Mouse (Mus musculus): Measurements from ENCODE around the gene Phf12. TPM values are rescaled to one million over a fixed set of nuclear protein-coding genes. Genes with fewer than 3 reads are reported as not detected.
"Not testable (repeated sequence)": the region's sequence is repeated elsewhere in the genome, so short reads cannot be mapped to it uniquely, and the experiment has no call there.

Phf12 gene
- polyA plus RNA-seq, 1 experiment from 2014 or later, result 11.6 TPM

DNA sequence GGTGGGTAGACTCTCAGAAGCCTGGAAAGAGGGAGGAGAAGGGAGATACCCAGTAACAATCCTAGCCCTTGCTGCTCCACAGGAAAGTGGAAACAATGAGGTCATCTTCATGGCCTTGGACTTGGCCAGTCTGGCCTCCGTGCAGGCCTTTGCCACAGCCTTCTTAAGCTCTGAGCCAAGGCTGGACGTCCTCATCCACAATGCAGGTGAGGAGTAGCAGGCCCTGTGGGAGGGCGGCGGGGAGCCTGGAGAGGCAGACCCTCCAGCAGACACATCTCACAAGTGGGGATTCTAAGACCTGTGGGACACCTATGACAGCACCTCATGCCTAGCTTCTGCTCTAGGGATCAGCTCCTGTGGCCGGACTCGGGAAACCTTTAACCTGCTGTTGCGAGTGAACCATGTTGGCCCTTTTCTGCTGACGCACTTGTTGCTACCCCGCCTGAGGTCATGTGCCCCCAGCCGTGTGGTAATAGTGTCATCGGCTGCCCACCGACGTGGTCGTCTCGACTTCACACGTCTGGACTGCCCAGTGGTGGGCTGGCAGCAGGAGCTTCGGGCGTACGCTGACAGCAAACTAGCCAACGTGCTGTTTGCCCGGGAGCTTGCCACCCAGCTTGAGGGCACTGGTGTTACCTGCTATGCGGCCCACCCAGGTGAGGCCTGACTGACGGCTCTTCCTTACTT is 51.5 kb downstream of the Phf12 start:
- H3K9me3 ChIP-seq (ENCODE audit: control insufficient read depth, low read length), result no peaks in the 10 kb centered on the region
- 91% methylated on average over 23 of the region's 23 CpGs for WGBS
- no peaks in the 10 kb centered on the region for H3K27me3 ChIP-seq (ENCODE audit: control insufficient read depth, insufficient read depth, low read length)
- H3K9ac ChIP-seq (ENCODE audit: low read length), result no peak overlapping the region
- no peak overlapping the region for H3K4me3 ChIP-seq (ENCODE audit: control insufficient read depth in 1 of 2, insufficient read depth in 1 of 2, low read depth in 1 of 2, low read length in 2 of 2)
- no peak overlapping the region for H3K27ac ChIP-seq (replicated peaks in 1 of 2; ENCODE audit: control insufficient read depth in 1 of 2, insufficient read depth in 1 of 2, low read depth in 2 of 2, low read length in 2 of 2)
- peaks cover 22% of the 10 kb centered on the region for H3K36me3 ChIP-seq (ENCODE audit: control insufficient read depth, insufficient read depth, low read length)
- no peak for ATAC-seq (ENCODE audit: insufficient number of reproducible peaks, insufficient read depth, low FRiP score, low read depth)
- H3K4me1 ChIP-seq (ENCODE audit: control insufficient read depth in 2 of 2, insufficient read depth in 2 of 2, low read length in 2 of 2), result peaks cover 14 to 26% of the 10 kb centered on the region in 2 experiments
- no peak overlapping the region for H3K4me2 ChIP-seq (ENCODE audit: low read length)

DNA sequence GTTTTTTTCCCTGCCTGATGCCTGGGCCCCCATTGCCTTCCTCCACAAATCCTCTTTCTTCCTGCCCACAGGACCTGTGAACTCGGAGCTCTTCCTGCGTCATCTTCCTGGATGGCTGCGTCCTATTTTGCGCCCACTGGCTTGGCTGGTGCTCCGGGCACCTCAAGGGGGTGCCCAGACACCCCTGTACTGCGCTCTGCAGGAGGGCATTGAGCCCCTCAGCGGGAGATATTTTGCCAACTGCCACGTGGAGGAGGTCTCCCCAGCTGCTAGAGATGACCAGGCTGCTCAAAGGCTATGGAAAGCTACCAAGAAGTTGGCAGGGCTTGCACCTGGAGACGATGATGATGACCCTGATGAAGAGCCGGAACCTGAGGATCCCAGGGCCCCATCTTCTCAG is 54.2 kb downstream of the Phf12 start:
- H3K9me3 ChIP-seq (ENCODE audit: control insufficient read depth, low read length), result no peaks in the 10 kb centered on the region
- H3K9ac ChIP-seq (ENCODE audit: low read length), result no peak overlapping the region
- peaks cover 9 to 21% of the 10 kb centered on the region in 2 experiments for H3K4me1 ChIP-seq (ENCODE audit: control insufficient read depth in 2 of 2, insufficient read depth in 2 of 2, low read length in 2 of 2)
- WGBS, result 76% methylated on average over 10 of the region's 10 CpGs
- ATAC-seq (ENCODE audit: insufficient number of reproducible peaks, insufficient read depth, low FRiP score, low read depth), result no peak
- no peak overlapping the region for H3K4me3 ChIP-seq (ENCODE audit: control insufficient read depth in 1 of 2, insufficient read depth in 1 of 2, low read depth in 1 of 2, low read length in 2 of 2)
- H3K4me2 ChIP-seq (ENCODE audit: low read length), result no peak overlapping the region
- no peaks in the 10 kb centered on the region for H3K27me3 ChIP-seq (ENCODE audit: control insufficient read depth, insufficient read depth, low read length)
- H3K36me3 ChIP-seq (ENCODE audit: control insufficient read depth, insufficient read depth, low read length), result 0 out of 2 replicates have a peak, but pooled peaks cover 13% of the 10 kb centered on the region
- no peak overlapping the region for H3K27ac ChIP-seq (replicated peaks in 1 of 2; ENCODE audit: control insufficient read depth in 1 of 2, insufficient read depth in 1 of 2, low read depth in 2 of 2, low read length in 2 of 2)

DNA sequence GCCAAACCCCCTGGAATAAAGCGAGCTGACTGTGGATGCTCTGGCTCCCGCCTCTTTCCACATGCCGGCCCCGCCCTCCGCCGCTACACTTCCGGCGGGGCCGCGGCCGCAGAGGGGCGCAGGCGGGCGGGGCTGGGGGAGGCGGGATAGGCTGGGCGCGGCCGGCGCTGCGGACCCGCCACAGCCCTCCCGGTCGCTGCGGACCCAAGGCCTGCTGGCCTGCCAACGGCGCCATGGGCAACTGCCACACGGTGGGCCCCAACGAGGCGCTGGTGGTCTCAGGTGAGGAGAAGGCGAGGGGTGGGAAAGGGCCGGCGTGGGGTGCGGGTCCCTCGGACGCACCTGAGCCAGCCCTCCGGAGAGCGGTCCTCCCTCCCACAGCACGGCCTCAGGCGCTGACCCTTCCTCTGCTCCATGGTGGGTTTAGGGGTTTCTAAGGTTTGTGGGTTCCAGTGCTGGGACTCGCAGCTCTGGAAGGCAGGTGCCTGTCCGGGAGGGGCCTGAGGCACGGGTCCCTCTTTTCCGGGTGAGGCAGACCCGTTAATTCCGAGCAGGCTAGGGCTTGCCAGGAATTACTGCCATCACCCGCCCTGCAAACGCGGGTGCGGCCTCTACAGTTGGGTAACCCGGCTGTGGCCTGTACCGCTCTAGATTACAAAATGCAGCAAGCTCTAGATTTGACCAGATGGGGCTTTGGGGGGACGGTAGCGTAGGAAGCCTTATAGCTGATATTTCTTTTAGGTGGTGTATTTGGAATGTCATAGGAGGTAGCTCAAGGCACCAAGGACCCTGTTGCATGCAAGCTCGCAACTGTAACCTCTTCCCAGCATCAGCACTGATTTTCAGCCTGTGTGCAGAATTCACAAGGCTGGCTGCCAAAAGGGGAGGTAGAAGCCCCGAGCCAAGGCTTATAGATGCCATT is 55.5 kb downstream of the Phf12 start, which contains the start of gene Flot2:
TSS of gene Flot2 (plus strand) at position 101 of the 922 bp plus-strand sequence.
- Histone ChIP-seq H3K27me3 (ENCODE audit: control insufficient read depth, insufficient read depth, low read length) (no peaks in the 10 kb centered on the region), H3K36me3 (ENCODE audit: control insufficient read depth, insufficient read depth, low read length) (0 out of 2 replicates have a peak, but pooled peaks cover 13% of the 10 kb centered on the region), H3K4me3 (ENCODE audit: control insufficient read depth in 1 of 2, insufficient read depth in 1 of 2, low read depth in 1 of 2, low read length in 2 of 2) (peak within 1 kb of the TSS; percentile 94), H3K9ac (ENCODE audit: low read length) (peak within 1 kb of the TSS; percentile 92), H3K27ac (replicated peaks in 1 of 2; ENCODE audit: control insufficient read depth in 1 of 2, insufficient read depth in 1 of 2, low read depth in 2 of 2, low read length in 2 of 2) (peak within 1 kb of the TSS; percentile 73 to 84), H3K4me2 (ENCODE audit: low read length) (peak within 1 kb of the TSS; percentile 80), H3K9me3 (ENCODE audit: control insufficient read depth, low read length) (no peaks in the 10 kb centered on the region), H3K4me1 (ENCODE audit: control insufficient read depth in 2 of 2, insufficient read depth in 2 of 2, low read length in 2 of 2) (peaks cover 3 to 15% of the 10 kb centered on the region in 2 experiments; a peak in 3 of 4 replicates)
- 1% methylated on average over 55 of the region's 55 CpGs for WGBS
- ATAC-seq (ENCODE audit: insufficient number of reproducible peaks, insufficient read depth, low FRiP score, low read depth), result peak; percentile 75

DNA sequence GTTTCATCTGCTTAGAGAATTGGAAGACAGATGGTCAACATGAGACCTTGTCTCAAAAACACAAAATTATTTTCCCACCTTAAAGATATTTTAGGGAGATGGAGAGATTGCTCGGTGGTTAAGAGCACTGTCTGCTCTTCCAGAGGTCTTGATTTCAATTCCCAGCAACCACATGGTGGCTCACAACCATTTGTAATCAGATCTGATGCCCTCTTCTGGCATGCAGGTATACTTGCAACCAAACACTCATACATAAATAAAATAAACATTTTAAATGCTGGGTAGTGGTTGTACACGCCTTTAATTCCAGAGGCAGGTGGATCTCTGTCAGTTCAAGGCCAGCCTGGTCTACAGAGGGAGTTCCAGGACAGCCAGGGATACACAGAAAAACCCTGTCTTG is 58.3 kb downstream of the Phf12 start:
- peaks cover 15 to 28% of the 10 kb centered on the region in 2 experiments for H3K4me1 ChIP-seq (ENCODE audit: control insufficient read depth in 2 of 2, insufficient read depth in 2 of 2, low read length in 2 of 2)
- H3K27me3 ChIP-seq (ENCODE audit: control insufficient read depth, insufficient read depth, low read length), result no peaks in the 10 kb centered on the region
- ATAC-seq (ENCODE audit: insufficient number of reproducible peaks, insufficient read depth, low FRiP score, low read depth), result no peak
- no peak overlapping the region for H3K9ac ChIP-seq (ENCODE audit: low read length)
- no peak overlapping the region for H3K4me2 ChIP-seq (ENCODE audit: low read length)
- no peaks in the 10 kb centered on the region for H3K9me3 ChIP-seq (ENCODE audit: control insufficient read depth, low read length)
- no peak overlapping the region for H3K4me3 ChIP-seq (ENCODE audit: control insufficient read depth in 1 of 2, insufficient read depth in 1 of 2, low read depth in 1 of 2, low read length in 2 of 2)
- H3K36me3 ChIP-seq (ENCODE audit: control insufficient read depth, insufficient read depth, low read length), result 0 out of 2 replicates have a peak, but pooled peaks cover 4% of the 10 kb centered on the region
- H3K27ac ChIP-seq (replicated peaks in 1 of 2; ENCODE audit: control insufficient read depth in 1 of 2, insufficient read depth in 1 of 2, low read depth in 2 of 2, low read length in 2 of 2), result no peak overlapping the region
- 84% methylated on average over 2 of the region's 2 CpGs for WGBS

DNA sequence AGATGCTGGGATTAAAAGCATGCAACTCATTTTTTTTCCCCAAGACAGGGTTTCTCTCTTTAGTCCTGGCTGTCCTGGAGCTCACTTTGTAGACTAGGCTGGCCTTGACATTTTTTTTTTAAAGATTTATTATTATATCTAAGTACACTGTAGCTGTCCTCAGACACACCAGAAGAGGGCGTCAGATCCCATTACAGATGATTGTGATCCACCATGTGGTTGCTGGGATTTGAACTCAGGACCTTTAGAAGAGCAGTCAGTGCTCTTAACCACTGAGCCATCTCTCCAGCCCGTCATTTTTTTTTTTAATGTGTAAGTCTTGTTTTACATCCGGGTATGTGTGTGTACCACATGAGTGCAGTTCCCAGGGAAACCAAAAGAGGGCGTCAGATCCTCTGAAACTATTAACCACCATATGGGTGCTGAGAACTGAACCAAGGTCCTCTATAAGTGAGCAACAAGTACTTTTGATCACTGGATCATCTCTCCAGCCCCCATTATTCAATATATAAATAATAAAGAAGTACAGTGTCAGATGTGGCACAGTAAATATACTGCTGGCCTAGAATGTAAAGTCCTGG is 59.8 kb downstream of the Phf12 start:
- not testable (repeated sequence) for H3K4me3 ChIP-seq (ENCODE audit: control insufficient read depth in 1 of 2, insufficient read depth in 1 of 2, low read depth in 1 of 2, low read length in 2 of 2); H3K36me3 ChIP-seq (ENCODE audit: control insufficient read depth, insufficient read depth, low read length); ATAC-seq (ENCODE audit: insufficient number of reproducible peaks, insufficient read depth, low FRiP score, low read depth); H3K27me3 ChIP-seq (ENCODE audit: control insufficient read depth, insufficient read depth, low read length); H3K9me3 ChIP-seq (ENCODE audit: control insufficient read depth, low read length); H3K9ac ChIP-seq (ENCODE audit: low read length); H3K4me2 ChIP-seq (ENCODE audit: low read length); H3K27ac ChIP-seq (replicated peaks in 1 of 2; ENCODE audit: control insufficient read depth in 1 of 2, insufficient read depth in 1 of 2, low read depth in 2 of 2, low read length in 2 of 2)
- H3K4me1 ChIP-seq (ENCODE audit: control insufficient read depth in 2 of 2, insufficient read depth in 2 of 2, low read length in 2 of 2), result peaks cover 14 to 25% of the 10 kb centered on the region in 2 experiments
- 88% methylated on average over 4 of the region's 4 CpGs for WGBS

DNA sequence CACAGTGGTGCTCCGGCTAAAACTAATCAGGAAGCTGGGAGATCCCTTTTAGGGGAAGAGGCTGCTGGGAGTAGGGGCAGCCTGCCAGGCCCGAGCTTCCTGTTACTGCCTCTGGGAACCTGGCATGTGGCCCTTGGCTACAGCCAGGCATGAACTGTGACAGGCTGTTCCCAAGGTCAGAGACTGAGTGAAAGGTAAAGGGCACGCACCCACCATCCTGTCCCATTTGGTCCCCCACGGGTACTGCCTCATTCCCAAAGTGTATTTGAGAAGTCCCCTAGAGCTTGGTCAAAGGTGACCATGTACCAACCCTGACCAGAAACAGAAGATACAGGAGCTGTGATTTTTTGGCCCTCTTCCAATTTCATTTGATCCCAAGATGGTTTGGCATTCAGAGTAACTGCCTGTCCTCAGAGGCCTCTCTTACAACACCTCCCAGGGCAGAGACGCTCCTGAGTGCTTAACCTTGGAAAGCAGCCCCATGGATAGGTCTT is 62.3 kb downstream of the Phf12 start:
- no peak overlapping the region for H3K4me3 ChIP-seq (ENCODE audit: control insufficient read depth in 1 of 2, insufficient read depth in 1 of 2, low read depth in 1 of 2, low read length in 2 of 2)
- peaks cover 11 to 13% of the 10 kb centered on the region in 2 experiments for H3K4me1 ChIP-seq (ENCODE audit: control insufficient read depth in 2 of 2, insufficient read depth in 2 of 2, low read length in 2 of 2)
- H3K36me3 ChIP-seq (ENCODE audit: control insufficient read depth, insufficient read depth, low read length), result peaks cover 14% of the 10 kb centered on the region; the same call in 1 of the 2 replicates
- peak; percentile 90 for ATAC-seq (ENCODE audit: insufficient number of reproducible peaks, insufficient read depth, low FRiP score, low read depth)
- H3K4me2 ChIP-seq (ENCODE audit: low read length), result no peak overlapping the region
- 25% methylated on average over 5 of the region's 5 CpGs for WGBS
- H3K27ac ChIP-seq (replicated peaks in 1 of 2; ENCODE audit: control insufficient read depth in 1 of 2, insufficient read depth in 1 of 2, low read depth in 2 of 2, low read length in 2 of 2), result peak overlapping the region; percentile 91 to 96
- no peaks in the 10 kb centered on the region for H3K9me3 ChIP-seq (ENCODE audit: control insufficient read depth, low read length)
- no peak overlapping the region for H3K9ac ChIP-seq (ENCODE audit: low read length)
- H3K27me3 ChIP-seq (ENCODE audit: control insufficient read depth, insufficient read depth, low read length), result no peaks in the 10 kb centered on the region

DNA sequence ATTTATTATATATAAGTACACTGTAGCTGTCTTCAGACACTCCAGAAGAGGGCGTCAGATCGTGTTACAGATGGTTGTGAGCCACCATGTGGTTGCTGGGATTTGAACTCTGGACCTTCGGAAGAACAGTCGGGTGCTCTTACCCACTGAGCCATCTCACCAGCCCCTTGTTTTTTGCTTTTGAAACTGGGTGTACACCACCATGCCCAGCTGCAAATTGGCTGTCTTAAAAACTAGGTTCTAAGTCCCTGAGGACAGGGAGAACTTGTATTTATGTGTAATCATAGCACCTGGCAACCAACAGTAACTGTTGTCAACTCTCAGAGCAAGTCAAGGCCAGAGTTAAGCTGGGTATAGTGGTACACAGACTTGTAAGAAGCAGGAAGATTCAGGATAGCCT is 66.1 kb downstream of the Phf12 start:
- WGBS, result 100% methylated on average over 2 of the region's 4 CpGs

More for the DNA sequence above, 66.1 kb downstream of the Phf12 start:
- not testable (repeated sequence) for ATAC-seq (ENCODE audit: insufficient number of reproducible peaks, insufficient read depth, low FRiP score, low read depth); H3K4me2 ChIP-seq (ENCODE audit: low read length); H3K27me3 ChIP-seq (ENCODE audit: control insufficient read depth, insufficient read depth, low read length); H3K4me3 ChIP-seq (ENCODE audit: control insufficient read depth in 1 of 2, insufficient read depth in 1 of 2, low read depth in 1 of 2, low read length in 2 of 2); H3K27ac ChIP-seq (replicated peaks in 1 of 2; ENCODE audit: control insufficient read depth in 1 of 2, insufficient read depth in 1 of 2, low read depth in 2 of 2, low read length in 2 of 2); H3K9ac ChIP-seq (ENCODE audit: low read length); H3K9me3 ChIP-seq (ENCODE audit: control insufficient read depth, low read length)
- Histone ChIP-seq H3K4me1 (ENCODE audit: control insufficient read depth in 2 of 2, insufficient read depth in 2 of 2, low read length in 2 of 2) (peaks cover 11 to 13% of the 10 kb centered on the region in 2 experiments), H3K36me3 (ENCODE audit: control insufficient read depth, insufficient read depth, low read length) (peaks cover 37% of the 10 kb centered on the region)
